Mouse (Mus musculus): ENCODE measurements around the gene Def6.
A peak's percentile ranks its signal among the peaks of the same experiment; 100 is the strongest.

The Def6 gene

GRCm38 (mm10) chr17:28242296-28242695 lies 34.7 kb downstream of the Def6 start:
- DNase-seq (ENCODE audit: low spot score) = no peak

DNA sequence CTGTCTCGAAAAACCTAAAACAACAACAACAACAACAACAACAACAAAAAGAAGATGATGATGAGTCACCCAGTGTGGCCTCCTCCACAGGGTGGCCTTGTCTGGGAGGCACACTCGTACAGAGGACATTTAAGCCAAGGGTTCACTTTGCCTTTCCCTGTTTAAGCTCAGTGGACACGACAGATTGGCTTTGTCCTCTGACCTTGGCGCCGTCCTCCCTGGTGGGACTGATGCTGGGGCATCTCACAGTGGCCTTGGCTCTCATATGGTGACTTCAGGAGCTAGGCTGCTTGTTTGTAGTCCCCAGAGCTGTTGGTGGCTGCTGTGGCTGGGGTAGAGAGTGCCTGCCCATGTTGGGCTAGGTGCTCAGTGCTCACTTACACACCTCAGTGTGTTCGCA lies 36.6 kb downstream of the Def6 start:
- DNase-seq (ENCODE audit: low spot score) = no peak

GRCm38 (mm10) chr17:28244714-28245113 lies 37.1 kb downstream of the Def6 start:
- no peak for DNase-seq (ENCODE audit: low spot score)

- no peak for DNase-seq (ENCODE audit: low spot score)
These were observed 39.1 kb downstream of the Def6 start for GRCm38 (mm10) chr17:28246640-28247039.

GRCm38 (mm10) chr17:28247613-28248012 lies 40.0 kb downstream of the Def6 start:
- DNase-seq (ENCODE audit: low spot score) = no peak

- no peak for DNase-seq (ENCODE audit: low spot score)
These were observed 41.5 kb downstream of the Def6 start for GRCm38 (mm10) chr17:28249062-28249461.

- DNase-seq (ENCODE audit: low spot score) = no peak
These were observed 44.2 kb downstream of the Def6 start for GRCm38 (mm10) chr17:28251579-28252280.

DNA sequence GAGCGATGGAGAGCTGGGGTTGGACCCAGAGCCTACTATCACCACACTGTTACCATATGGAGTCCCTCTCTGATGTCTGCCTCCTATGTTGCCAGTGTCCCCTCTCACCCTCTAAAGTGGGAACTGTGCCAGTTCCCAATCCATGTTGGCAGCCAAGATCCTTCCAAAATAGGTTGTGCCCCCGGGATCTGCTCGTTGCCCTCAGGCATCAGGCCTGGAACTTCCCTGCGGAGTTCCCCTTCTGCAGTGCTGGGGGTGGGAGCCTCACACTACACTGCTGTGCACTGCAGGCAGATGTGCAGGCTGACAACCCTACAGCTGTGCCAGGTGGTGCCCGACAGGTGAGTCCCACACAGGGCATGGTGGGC lies 44.7 kb downstream of the Def6 start:
- no peak for DNase-seq (ENCODE audit: low spot score)

DNA sequence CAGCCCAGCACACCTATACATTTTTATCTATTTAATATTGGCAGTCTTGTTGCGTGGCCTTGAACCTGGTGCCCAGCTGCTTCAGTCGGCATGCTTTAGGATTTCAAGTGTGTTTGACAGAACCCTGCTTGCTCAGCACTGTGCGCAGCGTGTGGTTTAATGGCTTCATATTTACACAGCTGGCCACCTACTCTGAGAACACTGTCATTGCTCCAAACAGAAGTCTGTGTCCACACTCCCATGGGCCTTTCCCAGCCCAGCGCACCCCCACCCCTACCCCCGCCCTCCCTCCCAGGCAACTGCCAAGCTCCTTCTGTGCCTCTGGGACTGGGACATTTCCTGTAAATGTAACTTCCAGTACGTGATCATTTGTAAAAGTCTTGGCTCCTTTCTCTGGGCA lies 45.6 kb downstream of the Def6 start:
- no peak for DNase-seq (ENCODE audit: low spot score)

- DNase-seq (ENCODE audit: low spot score) = no peak
These were observed 47.2 kb downstream of the Def6 start for GRCm38 (mm10) chr17:28254804-28255203.

DNA sequence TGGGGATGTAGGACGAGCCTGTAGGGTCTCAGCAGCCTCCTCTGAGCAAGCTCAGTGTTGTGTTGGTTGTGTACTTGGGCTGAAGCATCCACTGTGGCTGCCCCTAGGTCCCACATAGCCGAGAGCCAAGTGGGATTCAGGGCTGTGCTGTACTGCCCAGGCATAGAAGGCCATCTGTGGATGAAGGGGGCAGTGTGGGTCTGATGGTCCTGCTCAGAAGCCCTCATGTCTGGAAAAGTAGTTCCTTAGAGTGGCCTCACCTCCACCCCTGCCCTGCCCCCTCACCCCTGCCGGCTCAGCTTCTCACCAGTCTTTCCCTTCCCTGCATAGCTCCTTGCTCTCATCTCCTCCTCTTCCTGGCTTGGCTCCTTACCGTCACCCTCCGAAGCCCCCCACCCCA lies 48.1 kb downstream of the Def6 start:
- no peak for DNase-seq (ENCODE audit: low spot score)

- no peak for DNase-seq (ENCODE audit: low spot score)
These were observed 49.2 kb downstream of the Def6 start for GRCm38 (mm10) chr17:28256651-28257328.

DNA sequence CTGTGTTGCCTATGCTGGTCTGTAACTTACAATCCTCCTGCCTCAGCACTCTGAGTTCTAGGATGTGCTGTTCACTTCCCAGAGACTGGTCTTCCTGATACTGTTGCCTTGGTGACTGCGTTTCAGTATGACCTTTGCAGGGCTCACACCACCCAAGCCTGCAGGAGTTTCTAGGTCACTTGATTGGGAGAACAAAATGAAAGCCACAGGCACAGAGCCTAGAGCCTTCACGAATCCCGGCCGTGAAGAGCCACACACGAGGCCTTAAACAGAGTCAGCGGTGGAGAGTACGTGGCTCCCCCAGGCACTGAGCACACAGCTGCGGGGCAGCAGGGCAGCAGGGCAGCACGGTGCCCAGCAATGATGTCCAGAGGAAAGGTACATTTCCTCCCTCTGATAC lies 50.7 kb downstream of the Def6 start:
- no peak for DNase-seq (ENCODE audit: low spot score)

DNA sequence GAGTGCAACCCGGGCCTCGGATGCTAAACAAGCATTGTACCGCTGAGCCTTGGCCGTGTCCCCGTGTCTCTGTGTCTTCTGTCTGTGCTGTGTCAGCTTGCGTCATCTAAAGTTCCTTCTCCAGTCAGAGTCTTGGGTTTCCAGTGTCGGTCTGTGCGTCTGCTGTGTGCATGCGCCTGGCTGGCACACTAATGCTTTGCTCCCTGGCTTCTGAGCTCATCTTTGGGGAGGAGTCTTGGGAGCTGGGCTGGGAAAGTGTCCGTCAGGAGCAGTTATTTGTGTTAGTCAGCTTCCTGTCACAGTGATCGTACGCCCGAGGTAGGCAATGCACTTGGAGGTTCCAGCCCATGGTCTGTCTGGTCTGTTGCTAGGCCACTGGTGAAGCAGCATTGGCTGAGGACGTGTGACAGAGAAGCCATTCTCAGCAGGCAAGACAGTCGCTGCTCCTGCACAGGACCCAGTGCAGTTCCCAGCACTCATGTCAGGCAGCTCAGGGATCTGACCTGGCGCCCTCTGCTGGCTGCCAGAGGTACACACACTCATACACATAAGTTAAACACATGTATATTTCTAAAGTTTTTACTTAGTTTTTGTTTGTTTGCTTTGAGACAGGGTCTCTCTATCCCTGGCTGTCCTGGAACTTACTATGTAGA lies 52.4 kb downstream of the Def6 start:
- DNase-seq (ENCODE audit: low spot score) = no peak

GRCm38 (mm10) chr17:28260543-28260909 lies 52.9 kb downstream of the Def6 start:
- no peak for DNase-seq (ENCODE audit: low spot score)

DNA sequence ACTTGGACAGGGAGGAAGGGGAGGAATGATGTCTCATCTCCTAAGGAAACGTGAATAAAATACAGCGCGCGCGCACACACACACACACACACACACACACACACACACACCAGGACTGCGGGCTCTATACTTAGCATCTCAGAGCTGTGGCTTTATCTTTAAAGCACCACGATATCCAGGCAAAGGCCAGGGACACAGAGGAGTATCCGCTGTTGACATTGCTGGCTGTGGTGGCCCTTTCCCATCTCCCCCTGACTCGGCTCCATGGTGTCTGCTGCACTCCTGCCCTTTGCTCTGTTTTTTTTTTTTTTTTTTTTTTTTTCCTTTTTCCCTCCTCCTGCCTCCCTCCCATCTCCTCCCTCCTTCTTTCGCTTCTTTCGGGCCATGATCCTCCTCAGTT lies 54.2 kb downstream of the Def6 start:
- DNase-seq (ENCODE audit: low spot score) = no peak

DNA sequence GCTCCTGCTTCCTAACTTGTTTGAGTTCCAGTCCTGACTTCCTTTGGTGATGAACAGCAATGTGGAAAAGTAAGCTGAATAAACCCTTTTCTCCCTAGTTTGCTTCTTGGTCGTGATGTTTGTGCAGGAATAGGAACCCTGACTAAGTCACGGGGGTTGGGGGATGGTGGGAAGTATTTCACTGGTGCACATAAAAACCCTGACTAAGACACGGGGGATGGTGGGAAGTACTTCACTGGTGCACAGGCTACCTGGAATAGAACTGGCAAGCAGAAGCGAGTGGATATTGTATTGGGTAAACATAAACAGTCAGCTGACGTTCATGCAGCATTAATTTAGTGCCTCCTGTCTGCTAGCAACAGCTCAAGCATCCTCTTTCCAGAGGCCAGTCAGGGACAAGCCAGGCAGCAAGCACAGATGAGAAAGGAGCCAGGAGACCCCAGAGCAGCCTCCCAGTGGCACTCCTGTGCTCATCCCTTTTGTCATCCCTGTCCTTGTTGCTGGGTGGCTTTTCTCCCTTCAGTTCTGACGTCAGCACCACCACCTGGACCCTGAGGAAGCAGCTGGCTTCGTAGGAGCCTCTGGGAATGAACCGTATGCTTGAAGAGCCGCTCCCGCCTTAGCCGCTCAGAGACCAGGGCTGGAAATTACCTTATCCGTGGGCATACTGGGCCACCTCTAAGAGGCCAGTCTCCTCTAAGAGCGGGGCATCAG lies 55.8 kb downstream of the Def6 start:
- DNase-seq (ENCODE audit: low spot score) = no peak

GRCm38 (mm10) chr17:28267251-28267650 lies 59.7 kb downstream of the Def6 start:
- DNase-seq (ENCODE audit: low spot score) = no peak

GRCm38 (mm10) chr17:28270165-28270564 lies 62.6 kb downstream of the Def6 start:
- DNase-seq (ENCODE audit: low spot score) = no peak

DNA sequence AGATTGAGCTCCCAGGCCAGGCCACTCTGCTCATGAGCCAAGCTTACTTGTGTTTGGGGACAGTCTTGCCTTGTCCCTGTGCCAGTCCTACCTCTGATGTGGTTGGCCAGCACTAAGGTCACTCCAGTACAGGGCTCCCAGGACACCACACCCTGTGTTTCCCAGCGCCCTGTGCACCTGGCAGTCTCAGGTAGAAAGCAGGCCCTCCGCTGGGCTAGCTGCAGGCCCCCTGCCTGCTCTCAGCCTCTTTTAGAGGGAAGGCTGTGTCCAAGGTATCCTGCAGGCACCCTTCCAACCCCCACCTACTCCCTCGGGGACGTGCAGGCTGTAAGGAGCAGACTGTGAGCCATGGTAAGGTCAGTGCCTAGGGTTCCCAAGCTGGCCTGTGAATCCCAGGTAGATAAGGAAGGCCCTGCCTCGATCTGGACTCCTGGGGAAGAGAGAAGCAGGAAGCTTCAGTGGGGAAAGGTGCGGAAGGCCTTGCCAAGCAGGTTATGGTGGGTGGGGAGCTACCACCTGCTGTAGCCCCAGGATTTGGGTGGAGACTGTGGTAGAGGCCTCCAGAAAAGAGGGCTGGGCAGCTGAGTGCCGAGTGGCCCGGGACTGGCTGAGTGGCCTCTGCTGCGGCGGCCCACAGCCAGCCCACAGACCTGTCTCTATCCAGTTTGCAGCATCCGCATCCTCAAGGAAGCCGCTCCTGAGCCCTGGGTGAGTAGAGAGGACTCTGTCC lies 64.1 kb downstream of the Def6 start:
- no peak for DNase-seq (ENCODE audit: low spot score)

DNA sequence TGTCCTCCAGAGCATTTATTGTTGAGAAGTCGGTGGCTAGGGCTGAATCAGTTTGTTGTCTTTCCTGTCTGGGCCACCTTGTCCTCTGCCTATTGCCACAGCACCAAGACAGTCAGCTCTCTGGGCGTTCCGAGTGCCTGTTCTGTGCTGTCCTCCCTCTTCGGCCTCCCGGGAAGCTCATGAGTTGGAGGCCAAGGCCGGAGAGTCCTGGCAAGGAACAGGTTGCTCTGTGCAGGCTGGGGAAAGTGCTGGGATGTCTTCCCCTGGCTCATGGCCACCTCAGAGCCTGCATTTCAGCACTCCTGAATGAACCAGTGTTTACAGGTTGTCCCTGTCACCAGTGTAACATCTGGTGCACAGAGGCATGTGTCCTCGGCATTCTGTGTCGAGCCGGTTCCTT lies 64.7 kb downstream of the Def6 start:
- peak; percentile 38 for DNase-seq (ENCODE audit: low spot score)

DNA sequence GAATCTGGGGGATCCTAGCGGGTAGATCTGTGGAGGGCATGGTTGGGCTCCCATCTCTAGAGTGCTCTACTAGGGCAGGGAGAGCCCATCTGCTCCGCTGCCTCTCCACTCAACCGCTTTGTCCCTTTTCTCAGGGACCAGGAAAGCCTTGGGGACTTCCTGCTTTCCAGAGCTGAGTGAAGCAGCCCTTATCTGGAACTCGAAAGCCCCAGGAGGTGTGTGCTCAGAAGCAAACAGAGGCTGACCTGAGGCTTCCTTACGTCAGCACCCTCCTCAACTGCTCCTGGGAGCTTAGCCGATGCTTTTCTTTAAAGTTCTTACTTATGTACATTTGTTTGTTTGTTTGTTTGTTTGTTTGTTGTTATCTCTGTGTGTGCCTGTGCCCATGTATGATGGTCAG lies 65.3 kb downstream of the Def6 start:
- no peak for DNase-seq (ENCODE audit: low spot score)
